Mouse (Mus musculus) brown adipose tissue, adult 24 weeks (tissue): ENCODE measurements around the gene Gm17606. TPM values are rescaled to one million over a fixed set of nuclear protein-coding genes. Genes with fewer than 3 reads are reported as not detected.
"Not testable (repeated sequence)": the region's sequence is repeated elsewhere in the genome, so short reads cannot be mapped to it uniquely, and the experiment has no call there.

ENCODE experiments used
- H3K27ac ChIP-seq: fragments of 200-500 bp; replicated peaks from 2 replicates; pipeline ENCODE4 v1.5.1; 2012; ENCODE audit warnings: low read depth, mild to moderate bottlenecking, low read length
- H3K4me1 ChIP-seq: fragments of 200-500 bp; 2 replicates; pipeline ENCODE4 v1.6.1; 2012; ENCODE audit warnings: low read length, mixed read lengths; ENCODE audit not compliant: control insufficient read depth, insufficient read depth, insufficient read length
- H3K4me3 ChIP-seq: fragments of 200-500 bp; 2 replicates; pipeline ENCODE4 v1.5.1; 2012; ENCODE audit warnings: low read depth, mild to moderate bottlenecking, low read length, moderate library complexity; ENCODE audit not compliant: insufficient read depth
- polyA plus RNA-seq: library from polyadenylated mRNA; stranded (reverse); fragments of >200 nt; gene quantifications from 2 replicates; pipeline ENCODE4 v1.2.4, GENCODE M21; 2012; ENCODE audit not compliant: missing spikeins, insufficient read depth, insufficient read length

Gene Gm17606
- polyA plus RNA-seq, 1 experiment = not detected

DNA sequence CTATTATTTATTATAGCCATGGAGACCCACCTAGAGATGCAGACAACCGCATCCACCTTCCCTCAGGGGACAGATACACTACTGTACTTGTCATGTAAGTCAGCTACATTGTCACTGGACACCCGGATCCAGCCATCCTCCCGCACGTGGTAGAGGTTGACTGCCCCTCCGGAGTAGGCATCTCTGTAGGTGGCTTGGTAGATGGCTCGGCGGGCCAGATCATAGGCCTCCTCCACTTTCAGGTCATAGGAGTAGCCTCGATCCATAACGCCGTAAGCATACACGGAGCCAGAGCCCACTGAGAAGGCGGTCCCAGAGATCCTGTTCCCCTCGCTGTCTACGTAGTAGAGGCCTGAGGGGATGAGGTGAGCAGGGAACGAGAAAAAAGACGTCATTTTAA, 26.6 kb upstream of the Gm17606 start:
- H3K4me1 ChIP-seq, H3K4me3 ChIP-seq, H3K27ac ChIP-seq: not testable (repeated sequence)

DNA sequence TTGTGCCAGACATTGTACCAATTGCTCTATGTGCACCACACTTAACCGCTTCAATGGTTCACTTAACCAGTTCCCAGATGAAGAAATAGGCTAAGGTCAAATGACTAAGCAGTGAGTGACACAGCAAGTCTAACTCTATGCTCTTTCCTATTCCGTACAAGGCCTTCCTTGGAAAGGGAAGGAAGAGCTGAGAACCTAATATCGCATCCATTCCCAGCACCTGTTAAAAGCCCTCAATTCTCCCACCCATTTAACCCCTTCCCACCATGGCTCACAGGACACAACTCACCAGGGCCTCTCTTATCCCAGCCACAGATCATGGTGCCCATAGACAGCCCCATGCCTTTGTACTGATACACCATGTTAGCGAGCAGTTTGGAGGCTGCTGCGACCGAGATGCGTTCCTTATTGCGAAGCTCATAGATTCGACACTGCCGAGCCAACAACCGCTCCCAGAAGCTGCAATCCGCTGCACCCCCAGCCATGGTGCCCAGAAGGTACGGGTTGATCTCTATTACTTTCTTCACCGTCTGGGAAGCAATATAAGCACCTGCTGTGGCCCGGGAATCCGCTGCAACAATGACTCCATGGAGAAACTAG, 24.4 kb upstream of the Gm17606 start:
- peaks cover 7% of the 10 kb centered on the region; the same call in 1 of the 2 replicates for H3K4me1 ChIP-seq
- no peak overlapping the region for H3K27ac ChIP-seq
- no peak overlapping the region for H3K4me3 ChIP-seq

DNA sequence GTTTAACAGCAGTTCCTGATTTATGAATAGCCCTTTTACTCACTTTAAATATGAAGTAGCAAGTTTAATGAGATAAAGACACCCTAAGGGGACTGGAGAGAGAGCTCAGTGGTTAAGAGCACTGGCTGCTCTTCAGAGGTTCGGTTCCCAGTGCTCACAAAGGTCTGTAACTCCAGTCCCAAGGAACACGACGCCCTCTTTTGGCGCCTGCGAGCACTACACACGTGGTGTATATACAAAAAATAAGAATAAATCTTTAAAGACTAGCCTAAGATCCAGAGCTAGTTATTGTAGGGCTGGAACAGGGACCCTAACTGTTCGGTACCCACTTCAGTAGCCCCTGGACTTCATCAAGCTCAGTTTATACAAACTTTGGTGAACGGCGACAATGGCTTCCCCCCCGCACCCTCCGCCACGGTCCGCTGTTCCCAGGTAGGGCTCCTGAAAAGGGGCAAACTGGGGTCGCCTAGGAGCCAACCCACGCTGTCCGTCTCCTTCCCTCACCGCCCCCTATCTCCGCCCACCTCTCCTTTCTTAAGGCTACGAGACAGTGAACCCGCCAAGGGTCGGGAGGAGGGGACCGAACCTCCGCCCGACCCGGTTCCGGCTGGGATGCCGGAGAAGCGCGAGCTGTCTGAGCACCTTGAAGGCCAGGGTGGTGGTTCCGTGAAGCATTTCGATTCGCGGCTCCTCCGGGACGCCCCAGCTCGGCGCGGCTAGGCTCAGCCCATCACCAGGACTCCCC, 23.4 kb upstream of the Gm17606 start:
- H3K4me3 ChIP-seq = peak overlapping the region; percentile 97
- 0 out of 2 replicates have a peak overlapping the region, but pooled peaks have one; percentile 20 for H3K27ac ChIP-seq
- peaks cover 7% of the 10 kb centered on the region; the same call in 1 of the 2 replicates for H3K4me1 ChIP-seq

DNA sequence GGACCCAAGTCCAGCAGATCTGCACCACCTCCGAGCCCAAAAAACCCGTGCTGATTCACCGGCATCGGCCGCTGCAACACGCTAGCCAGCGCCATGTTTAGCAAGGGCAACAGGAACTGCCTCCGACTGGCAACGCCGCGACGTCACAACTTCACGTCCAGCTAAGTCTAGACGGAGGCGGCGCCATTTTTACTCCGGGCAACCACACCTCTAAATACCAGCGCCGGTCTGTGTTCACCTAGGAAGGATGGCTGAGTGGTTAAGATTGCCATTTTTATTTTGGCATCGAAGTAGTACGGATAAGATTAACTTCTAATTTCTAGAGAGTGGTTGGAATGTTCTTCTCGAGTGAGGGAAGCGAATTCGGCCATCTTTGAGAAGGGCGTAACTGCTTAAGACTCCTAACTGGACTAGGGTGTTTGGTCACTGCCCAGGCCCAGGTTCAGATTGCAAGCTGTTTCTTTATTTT, 22.8 kb upstream of the Gm17606 start, which contains the start of gene Psmb5:
Psmb5 (minus strand) TSS at position 126 of the 469 bp plus-strand sequence.
- H3K4me1 ChIP-seq = peaks cover 7% of the 10 kb centered on the region; the same call in 1 of the 2 replicates
- H3K27ac ChIP-seq = peak within 1 kb of the TSS; percentile 87
- H3K4me3 ChIP-seq = peak within 1 kb of the TSS; percentile 97

DNA sequence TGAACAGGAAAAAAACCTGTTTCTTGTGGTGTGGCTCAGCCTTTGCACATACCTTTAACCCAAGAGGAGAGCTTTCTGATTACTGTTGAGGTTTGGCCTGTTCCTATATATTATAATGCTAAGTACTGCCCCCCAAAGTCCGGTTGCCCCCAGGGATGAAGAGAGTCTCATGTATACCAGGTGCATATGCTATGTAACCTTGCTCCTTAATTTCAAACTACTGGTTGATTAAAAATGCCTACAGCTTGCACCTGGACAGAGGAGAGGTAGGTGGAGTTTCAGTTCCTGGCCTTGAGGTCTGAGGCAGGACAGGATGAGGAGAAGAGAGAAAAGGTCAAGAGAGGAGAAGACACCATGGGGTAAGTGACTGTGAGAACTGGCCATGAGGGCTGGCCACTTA, 19.6 kb upstream of the Gm17606 start, which contains the start of gene Psmb11:
Psmb11 (plus strand) TSS at position 301 of the 400 bp plus-strand sequence.
- H3K4me1 ChIP-seq = peaks cover 7% of the 10 kb centered on the region
- H3K4me3 ChIP-seq = no peak within 1 kb of the TSS
- no peak within 1 kb of the TSS for H3K27ac ChIP-seq

DNA sequence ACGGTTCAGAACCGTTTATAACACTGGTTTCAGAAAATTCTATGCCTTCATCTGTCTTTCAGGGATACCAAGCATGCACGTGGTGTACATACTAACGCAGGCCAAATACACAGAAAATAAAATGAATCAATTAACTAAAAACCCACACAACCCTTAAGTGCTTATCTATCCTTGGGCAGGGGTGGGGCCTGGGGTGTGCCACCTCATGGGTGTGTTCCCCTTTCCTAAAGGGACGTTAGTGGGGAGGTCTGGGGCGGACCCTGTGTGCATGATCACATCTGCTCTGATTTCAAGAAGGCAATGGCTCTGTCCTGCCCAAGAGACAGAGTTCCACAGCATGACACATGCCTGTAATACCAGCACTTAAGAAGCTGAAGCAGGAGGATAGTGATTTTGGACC, 17.4 kb upstream of the Gm17606 start:
- H3K27ac ChIP-seq = no peak overlapping the region
- H3K4me3 ChIP-seq = no peak overlapping the region
- no peaks in the 10 kb centered on the region; the same call in 1 of the 2 replicates for H3K4me1 ChIP-seq

DNA sequence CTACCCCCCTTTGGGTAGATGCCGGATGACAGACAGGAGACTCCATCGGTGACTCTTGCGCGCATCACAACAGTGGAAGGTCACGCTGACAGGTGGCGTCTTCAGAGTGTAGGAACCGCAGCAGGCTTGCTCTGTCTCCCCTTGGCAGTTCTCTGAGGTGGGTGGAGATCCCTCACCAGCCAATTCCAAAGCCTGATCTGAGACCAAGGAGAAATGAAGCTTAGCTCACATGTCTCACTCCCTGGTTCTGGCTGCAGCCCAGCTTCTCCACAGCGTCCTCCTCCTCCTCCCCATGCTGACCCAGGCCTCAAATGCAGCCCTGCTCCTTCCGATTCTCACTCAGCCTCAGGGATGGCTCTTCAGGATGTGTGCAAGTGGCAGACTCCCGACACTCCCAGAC, 15.8 kb upstream of the Gm17606 start:
- no peak overlapping the region for H3K27ac ChIP-seq
- H3K4me1 ChIP-seq = no peaks in the 10 kb centered on the region; the same call in 1 of the 2 replicates

DNA sequence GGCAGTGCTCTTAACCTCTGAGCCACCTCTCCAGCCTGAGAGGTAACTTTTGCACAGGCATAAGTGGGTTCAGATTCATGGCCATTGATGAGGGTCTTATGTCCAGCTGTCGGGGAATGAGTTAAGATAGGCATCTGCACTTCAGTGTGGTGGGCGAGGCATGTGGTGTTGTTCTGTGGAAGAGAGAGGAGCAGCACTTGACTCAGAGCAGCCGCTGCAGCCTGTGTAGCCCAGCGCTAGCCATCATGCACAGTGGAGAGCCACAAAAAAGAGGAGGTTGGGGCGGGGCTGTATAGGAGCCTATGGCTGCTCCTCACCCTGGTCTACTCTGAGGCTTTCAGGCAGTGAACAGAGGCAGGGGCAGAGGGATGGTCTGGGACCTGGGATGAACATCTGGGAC, 12.6 kb upstream of the Gm17606 start:
- no peaks in the 10 kb centered on the region; the same call in 1 of the 2 replicates for H3K4me1 ChIP-seq
- H3K4me3 ChIP-seq = no peak overlapping the region
- no peak overlapping the region for H3K27ac ChIP-seq

More for the DNA sequence above, 15.8 kb upstream of the Gm17606 start:
- no peak overlapping the region for H3K4me3 ChIP-seq

DNA sequence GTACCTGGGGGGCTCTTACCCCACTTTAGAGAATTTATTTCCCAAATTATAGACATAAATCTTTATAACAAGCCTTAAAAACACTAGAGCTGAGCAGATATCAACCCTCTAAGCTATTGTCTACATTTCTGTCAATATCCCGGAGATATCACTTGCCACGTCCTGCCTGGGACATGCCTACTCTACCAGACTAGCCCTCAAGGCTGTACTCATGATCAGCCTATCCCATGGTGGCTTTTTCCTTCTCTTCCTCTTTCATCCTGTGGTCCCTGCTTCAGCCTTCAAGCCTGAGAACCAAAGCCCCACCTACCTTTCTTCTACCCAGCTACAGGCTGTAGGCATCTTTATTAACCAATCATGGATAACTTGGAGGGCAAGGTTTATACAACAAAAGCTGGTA, 11.0 kb upstream of the Gm17606 start:
- no peaks in the 10 kb centered on the region; the same call in 1 of the 2 replicates for H3K4me1 ChIP-seq
- H3K4me3 ChIP-seq = no peak overlapping the region
- H3K27ac ChIP-seq = no peak overlapping the region

DNA sequence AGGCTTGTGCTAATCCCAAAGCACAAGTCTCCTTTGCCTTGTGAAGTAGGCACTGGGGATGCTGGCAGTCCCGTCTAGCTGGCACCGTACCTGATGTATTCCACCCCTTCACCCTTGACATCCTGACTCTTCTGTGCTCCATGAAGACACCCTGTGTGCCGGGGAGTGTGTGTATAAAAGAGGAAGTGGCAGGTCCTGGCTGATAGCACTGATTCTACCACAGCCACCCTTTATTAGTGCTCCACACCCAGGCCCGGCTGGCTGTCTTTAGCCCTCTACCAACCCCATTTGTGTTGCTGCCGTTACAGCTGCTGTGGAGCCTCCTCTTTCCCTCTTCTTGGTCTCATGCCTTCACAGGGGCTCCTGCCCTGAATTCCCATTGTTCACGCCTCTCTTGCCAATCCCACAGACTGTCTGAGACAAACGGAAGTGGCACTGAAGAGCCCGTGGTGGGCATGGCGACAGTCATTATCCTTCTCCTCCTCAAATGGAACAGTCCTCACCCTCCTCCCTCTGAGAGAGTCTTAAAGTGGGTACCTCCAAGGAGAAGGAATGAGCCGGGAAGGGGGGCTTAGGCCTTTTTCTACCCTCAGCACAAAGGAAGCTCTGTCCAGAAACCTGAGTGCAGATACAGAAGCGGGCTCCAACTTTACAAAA, 10.0 kb upstream of the Gm17606 start:
- H3K4me3 ChIP-seq = no peak overlapping the region
- no peaks in the 10 kb centered on the region for H3K4me1 ChIP-seq

DNA sequence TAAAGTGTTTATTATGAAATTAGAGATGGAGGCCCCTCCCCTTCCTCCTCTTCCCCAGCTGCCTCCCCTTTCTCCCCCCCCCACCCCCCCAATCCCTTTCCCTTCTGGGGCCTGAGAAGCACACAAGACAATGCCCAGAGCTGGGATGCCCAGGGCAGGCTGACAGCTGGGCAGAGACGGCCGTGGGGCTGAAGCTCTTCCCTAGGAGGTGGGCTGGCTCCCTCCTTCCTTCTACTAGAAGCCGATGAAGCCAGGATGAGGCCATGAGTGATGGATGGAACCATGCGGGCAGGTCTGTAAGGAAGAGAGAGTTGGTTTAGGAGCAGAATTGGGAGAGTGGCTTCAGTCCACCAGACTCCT, 9.5 kb upstream of the Gm17606 start:
- Histone ChIP-seq H3K4me3 (no peak overlapping the region), H3K4me1 (no peaks in the 10 kb centered on the region), H3K27ac (no peak overlapping the region)

More for the DNA sequence above, 10.0 kb upstream of the Gm17606 start:
- H3K27ac ChIP-seq = no peak overlapping the region

DNA sequence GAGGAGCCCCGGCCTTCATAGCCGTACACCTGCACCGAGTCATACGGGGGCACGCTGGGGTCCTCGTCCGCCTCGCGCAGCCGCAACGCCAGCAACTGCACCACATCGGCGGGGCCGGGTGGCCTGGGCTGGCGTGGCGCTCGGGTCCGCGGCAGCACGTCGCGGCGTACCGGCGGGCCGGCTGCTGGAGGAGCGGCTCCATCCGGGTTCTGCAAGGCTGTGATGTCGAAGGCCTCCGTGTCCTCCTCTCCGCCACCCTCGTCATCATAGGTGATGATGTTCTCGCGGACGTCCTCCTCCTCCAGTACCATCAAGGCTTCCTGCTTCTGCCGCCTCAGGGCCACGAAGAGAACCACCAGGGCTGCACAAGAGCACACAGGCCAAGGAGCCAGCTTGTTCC, 8.5 kb upstream of the Gm17606 start:
- no peak overlapping the region for H3K4me3 ChIP-seq
- H3K27ac ChIP-seq = no peak overlapping the region
- no peaks in the 10 kb centered on the region for H3K4me1 ChIP-seq

DNA sequence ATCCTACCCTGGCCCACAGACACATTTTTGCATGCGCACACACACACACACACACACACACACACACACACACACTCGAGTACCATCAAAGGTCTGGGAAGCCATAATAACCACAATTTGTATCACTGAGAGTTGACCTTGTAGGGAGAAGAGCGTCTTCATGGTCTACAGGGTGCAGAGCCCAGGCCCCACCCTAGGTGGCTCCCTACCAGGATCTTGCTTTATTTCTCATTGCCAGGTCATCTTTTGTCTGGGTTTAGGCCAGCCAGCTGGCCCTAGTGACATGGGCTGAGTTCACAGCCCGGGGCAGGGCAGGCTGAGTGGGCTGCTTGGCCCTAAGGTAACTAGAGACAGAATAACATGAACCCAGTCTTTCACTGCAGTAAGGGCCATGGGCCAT, 6.6 kb upstream of the Gm17606 start:
- H3K4me3 ChIP-seq = no peak overlapping the region
- no peak overlapping the region for H3K27ac ChIP-seq

DNA sequence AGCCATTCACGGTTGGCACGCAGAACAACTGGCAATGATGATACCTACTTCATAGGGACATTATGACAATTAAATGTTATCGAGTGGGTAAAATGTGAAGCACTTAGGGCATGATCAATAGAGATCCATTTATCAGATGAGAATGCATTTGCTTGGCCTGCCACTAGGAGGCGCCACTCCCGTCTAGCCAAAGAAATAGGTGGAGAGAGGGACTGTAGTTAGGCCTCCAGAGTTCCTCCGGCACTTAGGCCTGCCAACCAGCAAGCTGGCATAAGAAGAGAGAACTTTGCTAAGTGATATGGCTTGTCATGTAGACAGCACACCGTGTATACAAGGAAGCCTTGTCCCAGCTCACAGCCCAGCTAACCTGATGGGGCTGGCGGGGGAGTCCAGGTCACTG, 3.8 kb upstream of the Gm17606 start:
- H3K4me1 ChIP-seq = no peaks in the 10 kb centered on the region
- H3K27ac ChIP-seq = no peak overlapping the region
- H3K4me3 ChIP-seq = no peak overlapping the region

More for the DNA sequence above, 6.6 kb upstream of the Gm17606 start:
- no peaks in the 10 kb centered on the region for H3K4me1 ChIP-seq

DNA sequence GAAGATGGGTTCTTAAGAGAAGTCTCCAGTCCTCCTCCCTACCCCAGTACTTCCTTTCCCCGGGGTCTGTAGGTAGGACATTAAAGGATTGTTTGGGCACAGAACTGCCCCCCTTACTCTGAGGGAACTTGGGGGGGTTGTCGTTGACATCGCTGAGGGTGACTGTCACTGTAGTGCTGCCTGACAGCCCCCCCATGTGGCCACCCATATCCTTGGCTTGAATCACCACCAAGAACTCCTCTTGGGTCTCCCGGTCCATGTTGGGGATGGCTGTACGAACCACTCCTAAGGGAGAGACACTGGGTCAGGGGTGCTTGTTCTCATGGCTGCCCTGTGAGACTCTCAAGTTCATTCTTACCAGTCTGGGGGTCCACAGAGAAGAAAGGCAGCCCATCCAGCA, 2.5 kb upstream of the Gm17606 start:
- Histone ChIP-seq H3K4me3 (no peak overlapping the region), H3K27ac (no peak overlapping the region), H3K4me1 (no peaks in the 10 kb centered on the region)
